Mouse (Mus musculus) intestine, embryonic 14.5 days (tissue): ENCODE results near the gene Scrn1. TPM values are rescaled to one million over a fixed set of nuclear protein-coding genes. Genes with fewer than 3 reads are reported as not detected.

ENCODE experiments used
- ATAC-seq: fragments of 200-750 bp; cut with Nextera tagmentation; replicated peaks from 2 replicates; pipeline ENCODE4 v1.8.0; 2017; ENCODE audit warnings: low read depth, moderate number of reproducible peaks, moderate TSS enrichment, moderate library complexity; ENCODE audit not compliant: low FRiP score, low TSS enrichment
- DNase-seq: peaks from one replicate; pipeline ENCODE4 v3.0.0-alpha.2; 2018; ENCODE audit warnings: low spot score
- H3K27ac ChIP-seq: fragments of 300-500 bp; sonication (generic); 2 replicates; pipeline ENCODE4 v1.5.1; 2014; ENCODE audit warnings: low read depth, mild to moderate bottlenecking, control low read depth
- H3K27me3 ChIP-seq: fragments of 300-500 bp; sonication (generic); replicated peaks from 2 replicates; pipeline ENCODE4 v1.6.1; 2014; ENCODE audit warnings: low read length, control low read depth; ENCODE audit not compliant: control insufficient read depth, insufficient read depth
- H3K36me3 ChIP-seq: fragments of 300-500 bp; sonication (generic); 2 replicates; pipeline ENCODE4 v1.6.1; 2014; ENCODE audit warnings: low read length, control low read depth; ENCODE audit not compliant: control insufficient read depth, insufficient read depth
- H3K4me1 ChIP-seq: fragments of 300-500 bp; sonication (generic); replicated peaks from 2 replicates; pipeline ENCODE4 v1.6.1; 2014; ENCODE audit warnings: low read length, control low read depth, mixed read lengths; ENCODE audit not compliant: control insufficient read depth, insufficient read depth
- H3K4me2 ChIP-seq: fragments of 300-500 bp; sonication (generic); 2 replicates; pipeline ENCODE4 v1.6.1; 2014; ENCODE audit warnings: low read length
- H3K4me3 ChIP-seq: fragments of 300-500 bp; sonication (generic); 2 replicates; pipeline ENCODE4 v1.5.1; 2014; ENCODE audit warnings: low read depth, low read length, control low read depth, mixed read lengths
- H3K9ac ChIP-seq: fragments of 300-500 bp; sonication (generic); 2 replicates; pipeline ENCODE4 v1.6.1; 2014; ENCODE audit warnings: mild to moderate bottlenecking, low read length
- H3K9me3 ChIP-seq: fragments of 300-500 bp; sonication (generic); 2 replicates; pipeline ENCODE4 v1.6.1; 2016; ENCODE audit warnings: low read length, control low read depth; ENCODE audit not compliant: control insufficient read depth
- WGBS: fragments of 180-500 bp; shearing (Covaris S2); extraction: QIAGEN DNeasy Blood & Tissue Kit; methylation state at CpG from one replicate; pipeline ENCODE4 v1.1.7; 2014; 5-methylcytosine and 5-hydroxymethylcytosine counted together
- polyA plus RNA-seq: library from polyadenylated mRNA; unstranded; fragments of >200 nt; fragmentation: Nextera tagmentation; extraction: Ambion mirVana; gene quantifications from 2 replicates; pipeline ENCODE4 v1.2.1, GENCODE M21; 2014

Scrn1 gene
- polyA plus RNA-seq, 1 experiment from 2014 or later, result 9.5 TPM

DNA sequence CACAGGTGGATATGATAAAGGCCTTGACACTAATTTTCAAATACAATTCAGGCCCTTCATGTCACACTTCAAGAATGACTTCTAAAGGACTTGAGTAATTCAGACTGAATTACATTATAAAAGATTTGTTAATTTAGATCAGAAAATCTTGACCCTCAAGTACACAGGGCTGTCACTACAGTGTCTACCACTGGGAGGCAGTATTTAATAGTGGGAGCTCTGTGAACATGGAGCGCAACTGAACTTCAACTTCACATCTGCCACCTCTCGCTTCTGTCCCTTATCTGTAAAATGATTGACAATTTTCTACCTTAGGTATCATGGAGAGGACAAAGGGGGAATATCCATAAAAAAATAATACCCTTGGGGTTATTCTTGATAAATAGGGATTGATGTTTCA lies 19.9 kb upstream of the Scrn1 start:
- Histone ChIP-seq H3K4me3 (no peak overlapping the region), H3K4me2 (no peak overlapping the region), H3K9ac (no peak overlapping the region), H3K27me3 (no peaks in the 10 kb centered on the region), H3K27ac (no peak overlapping the region), H3K36me3 (peaks cover 21% of the 10 kb centered on the region), H3K4me1 (0 out of 2 replicates have a peak, but pooled peaks cover under 1% of the 10 kb centered on the region), H3K9me3 (no peaks in the 10 kb centered on the region)
- WGBS, result 31% methylated on average over 2 of the region's 2 CpGs
- DNase-seq (no peak), ATAC-seq (no peak)

DNA sequence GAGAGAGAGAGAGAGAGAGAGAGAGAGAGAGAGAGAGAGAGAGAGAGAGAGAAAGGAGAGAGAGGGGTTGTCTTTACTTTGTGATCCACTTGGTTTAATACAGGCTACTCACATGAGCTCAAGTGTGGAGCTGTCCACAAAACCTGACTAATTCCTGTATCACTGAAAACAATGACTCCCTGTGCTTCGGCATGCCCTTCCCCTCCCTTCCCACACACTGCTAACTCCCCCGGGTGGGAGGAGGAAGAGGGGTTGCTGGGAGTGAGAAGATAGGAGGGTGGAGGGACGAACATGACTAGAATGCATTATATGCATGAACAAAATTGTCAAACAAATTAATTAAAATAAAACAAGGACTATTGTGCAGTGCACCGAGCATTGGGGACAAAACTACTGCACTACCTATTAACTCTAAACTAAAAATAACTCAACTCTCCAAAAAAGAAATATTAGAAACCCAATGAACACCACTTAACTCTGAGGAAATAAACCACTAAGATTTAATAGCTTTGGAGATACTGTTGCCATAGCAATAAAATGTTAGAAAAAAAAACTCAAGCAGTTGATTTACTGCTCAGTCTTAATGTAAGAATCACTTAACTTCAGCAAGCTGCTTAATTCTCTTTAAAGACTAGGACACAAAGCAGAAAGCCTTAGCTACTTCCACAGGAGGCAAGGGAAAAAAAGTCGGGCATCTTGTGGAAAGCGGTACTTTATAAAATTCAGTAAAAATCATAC lies 7.1 kb upstream of the Scrn1 start:
- no peak overlapping the region for H3K9ac ChIP-seq
- H3K9me3 ChIP-seq, result no peaks in the 10 kb centered on the region
- WGBS, result 10% methylated on average over 6 of the region's 6 CpGs
- H3K27me3 ChIP-seq, result no peaks in the 10 kb centered on the region
- H3K4me2 ChIP-seq, result peak overlapping the region; percentile 25; the same call in 1 of the 2 replicates
- DNase-seq (no peak), ATAC-seq (peak; percentile 70)
- peaks cover 13% of the 10 kb centered on the region; the same call in 1 of the 2 replicates for H3K4me1 ChIP-seq
- no peaks in the 10 kb centered on the region for H3K36me3 ChIP-seq
- H3K27ac ChIP-seq, result no peak overlapping the region
- H3K4me3 ChIP-seq, result no peak overlapping the region

DNA sequence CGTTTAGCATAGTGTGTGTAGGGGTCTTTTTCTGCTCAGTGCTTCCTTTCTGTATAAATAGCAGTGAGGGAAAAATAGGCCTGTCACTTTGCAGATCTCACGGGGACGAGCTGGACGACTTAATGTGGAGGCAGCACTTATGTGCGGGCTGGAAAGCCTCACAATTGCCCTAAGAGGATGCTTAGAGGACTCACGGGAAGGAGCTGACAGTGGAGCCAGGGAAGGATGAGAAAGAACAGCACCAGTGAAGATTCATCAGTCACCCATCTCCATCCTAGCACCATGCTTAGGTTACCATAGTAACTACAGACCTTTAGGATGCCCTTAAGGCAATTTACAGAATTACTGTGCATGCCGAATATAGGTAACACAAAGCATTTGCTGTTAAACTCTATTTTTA lies 3.5 kb upstream of the Scrn1 start:
- 12% methylated on average over 7 of the region's 7 CpGs for WGBS
- Histone ChIP-seq H3K9ac (no peak overlapping the region), H3K4me3 (no peak overlapping the region), H3K27ac (no peak overlapping the region; the same call in 1 of the 2 replicates), H3K9me3 (no peaks in the 10 kb centered on the region), H3K36me3 (no peaks in the 10 kb centered on the region), H3K4me1 (peaks cover 13% of the 10 kb centered on the region; the same call in 1 of the 2 replicates), H3K27me3 (no peaks in the 10 kb centered on the region), H3K4me2 (no peak overlapping the region)
- DNase-seq, result no peak
- no peak; the same call in 1 of the 2 replicates for ATAC-seq

DNA sequence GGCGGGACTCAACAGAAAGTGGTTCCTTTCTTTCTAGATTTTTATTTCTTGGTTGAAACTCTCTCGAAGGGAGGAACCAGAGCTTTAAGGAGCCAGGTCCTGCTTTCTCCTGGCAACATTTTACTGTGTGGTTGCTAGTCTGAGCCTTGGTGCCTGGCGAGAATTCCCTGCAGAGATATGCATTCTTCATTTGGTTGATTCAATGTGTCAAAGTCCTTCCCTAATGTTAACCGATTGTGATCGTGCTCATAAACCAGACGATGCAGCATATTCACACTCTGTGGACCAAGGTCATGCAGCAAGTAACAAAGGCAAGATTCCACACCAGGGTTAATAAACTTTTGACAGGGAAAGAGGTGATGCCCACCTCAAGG lies 244 bp upstream of the Scrn1 start:
- no peaks in the 10 kb centered on the region for H3K36me3 ChIP-seq
- H3K9ac ChIP-seq, result peak overlapping the region; percentile 36; the same call in 1 of the 2 replicates
- H3K9me3 ChIP-seq, result no peaks in the 10 kb centered on the region
- no peak for DNase-seq
- no peaks in the 10 kb centered on the region for H3K27me3 ChIP-seq
- ATAC-seq, result no peak
- H3K4me2 ChIP-seq, result peak overlapping the region; percentile 91
- WGBS, result 4% methylated on average over 6 of the region's 6 CpGs
- H3K4me1 ChIP-seq, result peaks cover 8% of the 10 kb centered on the region; the same call in 1 of the 2 replicates
- H3K27ac ChIP-seq, result no peak overlapping the region
- H3K4me3 ChIP-seq, result peak overlapping the region; percentile 45

DNA sequence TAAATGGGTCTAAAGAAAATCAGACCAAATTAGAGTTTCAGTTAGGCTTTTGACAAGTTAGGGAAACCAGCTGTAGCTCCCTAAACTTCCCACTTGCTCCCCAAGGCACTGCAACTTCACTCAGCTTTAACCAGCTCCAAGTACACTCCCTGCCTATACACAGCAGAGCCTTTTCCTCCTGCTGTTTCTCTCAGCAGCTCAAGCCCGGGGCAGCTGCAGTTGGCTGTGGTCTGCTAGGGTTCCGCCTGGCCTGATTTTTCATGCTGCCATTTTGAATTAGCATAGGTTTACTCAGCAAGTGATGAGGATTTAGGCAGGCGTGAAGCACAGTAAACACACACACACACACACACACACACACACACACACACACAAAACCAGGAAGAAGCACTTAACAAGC lies 1.3 kb downstream of the Scrn1 start:
- peak; percentile 56 for DNase-seq
- H3K4me1 ChIP-seq, result peaks cover 8% of the 10 kb centered on the region; the same call in 1 of the 2 replicates
- H3K27ac ChIP-seq, result no peak overlapping the region
- no peaks in the 10 kb centered on the region for H3K36me3 ChIP-seq
- no peak overlapping the region for H3K9ac ChIP-seq
- no peaks in the 10 kb centered on the region for H3K27me3 ChIP-seq
- no peak for ATAC-seq
- no peaks in the 10 kb centered on the region for H3K9me3 ChIP-seq
- WGBS, result 39% methylated on average over 3 of the region's 3 CpGs
- no peak overlapping the region; the same call in 1 of the 2 replicates for H3K4me3 ChIP-seq
- H3K4me2 ChIP-seq, result no peak overlapping the region

DNA sequence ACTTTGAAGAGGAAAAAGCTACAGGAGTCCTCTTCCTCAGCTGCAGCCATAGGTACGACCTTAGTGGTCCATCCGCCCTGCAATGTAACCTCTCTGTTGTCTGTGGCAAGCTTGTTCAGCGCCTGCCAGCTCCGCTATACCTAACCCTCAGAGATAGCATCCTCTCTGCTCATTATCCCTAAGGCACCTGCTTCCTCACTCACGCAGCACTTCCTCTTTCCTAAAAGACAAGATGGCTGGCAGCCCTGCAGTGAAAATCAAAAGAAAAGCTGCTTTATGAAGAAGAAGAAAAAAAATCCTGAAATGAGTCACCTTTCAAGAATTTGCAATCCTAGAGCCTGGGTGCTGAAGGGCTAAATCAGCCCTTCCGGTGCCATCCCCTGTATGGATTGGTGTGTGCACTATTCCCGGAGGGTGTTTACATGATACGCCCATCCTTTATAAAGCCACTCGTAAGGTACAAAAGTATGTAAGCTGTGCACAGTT lies 1.7 kb downstream of the Scrn1 start:
- Histone ChIP-seq H3K9me3 (no peaks in the 10 kb centered on the region), H3K27me3 (no peaks in the 10 kb centered on the region), H3K9ac (no peak overlapping the region), H3K4me1 (peaks cover 5% of the 10 kb centered on the region; the same call in 1 of the 2 replicates), H3K36me3 (no peaks in the 10 kb centered on the region), H3K4me3 (no peak overlapping the region), H3K27ac (no peak overlapping the region), H3K4me2 (no peak overlapping the region)
- DNase-seq (no peak), ATAC-seq (no peak)
- WGBS, result 56% methylated on average over 9 of the region's 9 CpGs

DNA sequence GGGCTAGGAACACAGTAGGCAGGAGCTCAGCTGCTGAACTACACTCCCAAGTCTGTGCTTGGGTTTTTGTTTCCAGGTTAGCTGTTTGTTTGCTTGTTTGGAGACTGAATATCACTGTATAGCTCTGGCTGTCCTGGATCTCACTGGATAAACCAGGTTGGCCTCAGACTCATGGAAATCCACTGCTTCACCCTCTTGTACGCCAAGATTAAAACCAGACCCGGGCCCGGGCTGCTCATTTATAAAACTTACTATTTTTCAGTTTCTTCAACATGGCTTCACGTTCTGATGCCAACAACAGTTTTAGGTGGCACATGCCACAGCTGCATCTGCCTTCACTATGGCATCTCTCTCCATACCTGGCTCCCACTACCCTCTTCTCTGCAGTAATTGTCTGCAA lies 2.7 kb downstream of the Scrn1 start:
- Histone ChIP-seq H3K4me2 (no peak overlapping the region), H3K36me3 (no peaks in the 10 kb centered on the region), H3K4me3 (no peak overlapping the region), H3K9ac (no peak overlapping the region), H3K4me1 (no peaks in the 10 kb centered on the region; the same call in 1 of the 2 replicates), H3K27me3 (no peaks in the 10 kb centered on the region), H3K9me3 (no peaks in the 10 kb centered on the region), H3K27ac (no peak overlapping the region)
- DNase-seq (no peak), ATAC-seq (no peak)
- WGBS, result 91% methylated on average over 4 of the region's 4 CpGs

DNA sequence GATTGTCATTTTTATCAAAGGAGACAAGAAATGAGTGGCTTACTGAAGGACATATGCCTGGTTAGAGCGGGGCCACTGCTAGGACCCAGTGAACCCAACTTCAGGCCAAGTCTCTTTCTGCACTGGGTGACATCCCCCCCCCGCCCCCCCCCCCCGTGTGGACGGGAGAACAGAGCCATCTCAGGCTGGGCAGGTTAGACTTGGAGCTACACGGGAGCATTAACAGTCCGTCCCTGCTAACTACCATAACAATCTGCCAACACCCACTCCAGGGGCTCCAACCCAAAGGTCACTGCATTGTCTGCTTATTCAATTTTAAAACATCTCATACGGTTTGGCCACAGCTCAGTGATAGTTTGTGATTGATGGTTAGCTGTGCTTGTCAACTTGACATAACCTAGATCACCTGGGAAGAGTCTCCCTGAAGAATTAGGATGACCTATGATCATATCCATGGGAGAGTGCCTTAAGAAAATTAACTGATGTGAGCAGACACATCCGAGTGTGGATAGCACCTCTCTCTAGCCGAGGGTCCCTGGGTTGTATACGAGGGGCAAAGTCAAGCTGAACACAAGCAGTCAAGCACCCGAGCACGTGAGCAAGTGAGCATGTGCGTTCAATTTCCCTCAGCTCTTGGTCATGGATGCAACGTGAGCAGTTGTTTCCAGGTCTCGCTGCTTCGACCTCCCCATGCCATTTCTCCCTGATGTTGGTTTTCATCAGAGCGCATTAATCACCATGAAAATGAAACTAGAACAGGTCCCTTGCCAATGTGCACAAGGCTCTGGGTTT lies 4.1 kb downstream of the Scrn1 start:
- H3K9me3 ChIP-seq, result no peaks in the 10 kb centered on the region
- no peaks in the 10 kb centered on the region for H3K36me3 ChIP-seq
- H3K27me3 ChIP-seq, result no peaks in the 10 kb centered on the region
- no peaks in the 10 kb centered on the region for H3K4me1 ChIP-seq
- ATAC-seq (no peak), DNase-seq (no peak)
- H3K9ac ChIP-seq, result no peak overlapping the region
- WGBS, result 73% methylated on average over 17 of the region's 17 CpGs
- H3K4me2 ChIP-seq, result no peak overlapping the region
- no peak overlapping the region for H3K4me3 ChIP-seq
- H3K27ac ChIP-seq, result no peak overlapping the region
